Mouse (Mus musculus) brown adipose tissue, adult 24 weeks (tissue): Measurements from ENCODE around the gene Txnl4b. TPM values are rescaled to one million over a fixed set of nuclear protein-coding genes. Genes with fewer than 3 reads are reported as not detected.

ENCODE experiments used
- polyA plus RNA-seq: library from polyadenylated mRNA; stranded (reverse); fragments of >200 nt; gene quantifications from 2 replicates; pipeline ENCODE4 v1.2.4, GENCODE M21; 2012; ENCODE audit not compliant: missing spikeins, insufficient read depth, insufficient read length

The Txnl4b gene
- polyA plus RNA-seq, 1 experiment: 29.4 TPM

Other genes with a start within 250 kb of the Txnl4b start
- not detected in 2 replicates for gene Pmfbp1, start 71.9 kb upstream of the Txnl4b start, polyA plus RNA-seq
- gene Dhx38, start within 50 bp of the Txnl4b start, polyA plus RNA-seq: 10.5 and 11.9 TPM in 2 replicates
- 699 and 1,976 TPM in 2 replicates for gene Hp, start 13.3 kb downstream of the Txnl4b start, polyA plus RNA-seq
- gene Dhodh, start 42.8 kb downstream of the Txnl4b start, polyA plus RNA-seq: 13.2 and 21.7 TPM in 2 replicates
- 0.40 TPM in 1 of 2 replicates, not detected in the other for gene Pkd1l3, start 48.6 kb downstream of the Txnl4b start, polyA plus RNA-seq
- 36.1 and 57.8 TPM in 2 replicates for gene Ist1, start 127.4 kb downstream of the Txnl4b start, polyA plus RNA-seq
- 1.3 and 3.2 TPM in 2 replicates for gene Zfp821, start 139.7 kb downstream of the Txnl4b start, polyA plus RNA-seq
- gene Atxn1l, start 171.8 kb downstream of the Txnl4b start, polyA plus RNA-seq: 13.2 and 13.9 TPM in 2 replicates
- gene Ap1g1, start 212.7 kb downstream of the Txnl4b start, polyA plus RNA-seq: 44.4 and 68.3 TPM in 2 replicates